Mouse (Mus musculus) kidney, adult 18-20 months (tissue): Measurements from ENCODE around the gene Mfsd2a.
"Not testable (repeated sequence)": the region's sequence is repeated elsewhere in the genome, so short reads cannot be mapped to it uniquely, and the experiment has no call there.

ENCODE experiments used
- DNase-seq: peaks from one replicate; pipeline ENCODE4 v3.0.0; 2021

The Mfsd2a gene

GRCm38 (mm10) chr4:122961100-122961567 lies at the start of gene Mfsd2a:
Gene Mfsd2a (minus strand): TSS chr4:122961188.
- peak; percentile 74 for DNase-seq

GRCm38 (mm10) chr4:123005054-123005966 lies 44.3 kb upstream of the Mfsd2a start:
- no peak for DNase-seq

GRCm38 (mm10) chr4:123000617-123001342 lies 39.8 kb upstream of the Mfsd2a start:
- no peak for DNase-seq

- no peak for DNase-seq
Measured at GRCm38 (mm10) chr4:123000130-123000529, 39.1 kb upstream of the Mfsd2a start.

- no peak for DNase-seq
Measured at GRCm38 (mm10) chr4:122999263-122999691, 38.3 kb upstream of the Mfsd2a start.

DNA sequence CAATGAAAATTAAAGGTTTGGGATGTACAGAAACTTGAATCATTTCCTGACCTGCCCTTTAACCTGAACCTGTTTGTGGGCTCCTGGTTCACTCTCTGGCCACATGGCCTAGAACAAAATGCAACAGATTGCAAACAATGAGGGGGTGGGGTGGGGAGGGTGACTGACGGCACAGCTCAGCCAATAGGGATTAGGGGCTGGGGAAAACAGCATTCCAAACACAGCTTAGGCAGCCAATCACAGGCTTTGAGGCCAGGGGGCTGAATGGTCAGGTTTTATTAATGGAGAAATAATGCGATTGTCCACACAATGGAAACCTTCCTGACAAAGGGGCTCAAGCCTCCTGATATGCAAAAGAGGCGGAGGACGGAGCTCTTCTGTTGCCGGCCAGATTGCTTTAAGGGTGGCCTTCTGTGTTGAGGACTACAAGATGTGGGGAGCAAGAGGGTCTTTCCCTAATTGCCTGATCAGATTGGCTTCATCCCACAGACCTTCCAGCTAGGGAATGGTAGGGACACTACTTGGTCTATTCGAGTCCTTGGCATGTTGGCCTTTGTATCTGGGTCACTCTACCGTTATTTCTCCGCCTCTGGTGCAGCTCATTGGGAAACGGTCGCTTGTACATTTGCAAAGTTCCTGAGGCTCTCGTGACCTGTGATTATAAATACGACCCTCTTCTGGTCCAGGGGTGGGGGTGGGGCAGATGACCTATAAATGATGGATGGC lies 37.7 kb upstream of the Mfsd2a start:
- no peak for DNase-seq

- no peak for DNase-seq
Measured at GRCm38 (mm10) chr4:122996618-122997381, 35.8 kb upstream of the Mfsd2a start.

GRCm38 (mm10) chr4:122996221-122996617 lies 35.2 kb upstream of the Mfsd2a start:
- DNase-seq = peak; percentile 50

- DNase-seq = peak; percentile 88
Measured at GRCm38 (mm10) chr4:122995404-122996220, 34.6 kb upstream of the Mfsd2a start, which contains the start of gene Mycl. Gene Mycl (plus strand): TSS chr4:122995652.

DNA sequence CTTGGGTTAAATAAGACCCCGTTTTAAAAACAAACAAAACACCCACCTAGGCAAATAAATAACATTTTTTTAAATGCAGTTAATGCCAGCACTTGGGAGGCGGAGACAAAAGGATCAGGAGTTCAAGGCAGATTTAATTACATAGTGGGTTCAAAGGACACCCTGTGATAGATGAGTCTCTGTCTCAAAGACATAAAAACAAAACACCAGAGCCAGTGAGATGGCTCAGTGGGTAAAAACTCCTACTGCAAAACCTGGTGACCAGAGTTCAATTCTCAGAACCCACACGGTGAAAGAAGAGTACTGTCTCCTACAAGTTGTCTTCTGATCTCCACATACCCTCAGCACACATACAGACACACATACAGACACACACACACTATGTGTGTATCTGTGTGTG lies 31.3 kb upstream of the Mfsd2a start:
- DNase-seq = no peak

- DNase-seq = no peak
Measured at GRCm38 (mm10) chr4:122991177-122991576, 30.2 kb upstream of the Mfsd2a start.

GRCm38 (mm10) chr4:122988004-122988403 lies 27.0 kb upstream of the Mfsd2a start:
- DNase-seq = not testable (repeated sequence)

GRCm38 (mm10) chr4:122987421-122987820 lies 26.4 kb upstream of the Mfsd2a start:
- DNase-seq = no peak

- peak; percentile 51 for DNase-seq
Measured at GRCm38 (mm10) chr4:122985110-122985509, 24.1 kb upstream of the Mfsd2a start.

GRCm38 (mm10) chr4:122983486-122984261 lies 22.7 kb upstream of the Mfsd2a start:
- DNase-seq = no peak

DNA sequence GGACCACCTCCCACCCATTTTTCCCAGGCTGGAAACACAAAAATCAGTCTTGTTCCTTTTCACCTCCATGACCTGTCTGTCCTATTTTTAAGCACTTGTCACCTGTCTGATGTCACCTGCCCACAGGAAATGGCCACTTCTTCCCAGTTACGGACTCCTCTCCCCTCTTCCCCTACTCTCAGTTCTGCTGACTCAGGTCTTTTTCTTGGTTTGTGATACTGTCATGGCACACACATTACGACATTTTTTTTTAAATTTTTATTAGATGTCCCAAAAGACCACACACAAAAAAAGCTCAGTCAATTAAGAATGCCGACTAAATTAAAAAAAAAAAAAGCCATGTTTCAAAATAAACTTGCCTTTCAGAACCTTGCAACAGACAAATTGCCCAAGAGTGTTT lies 21.5 kb upstream of the Mfsd2a start:
- DNase-seq = no peak

DNA sequence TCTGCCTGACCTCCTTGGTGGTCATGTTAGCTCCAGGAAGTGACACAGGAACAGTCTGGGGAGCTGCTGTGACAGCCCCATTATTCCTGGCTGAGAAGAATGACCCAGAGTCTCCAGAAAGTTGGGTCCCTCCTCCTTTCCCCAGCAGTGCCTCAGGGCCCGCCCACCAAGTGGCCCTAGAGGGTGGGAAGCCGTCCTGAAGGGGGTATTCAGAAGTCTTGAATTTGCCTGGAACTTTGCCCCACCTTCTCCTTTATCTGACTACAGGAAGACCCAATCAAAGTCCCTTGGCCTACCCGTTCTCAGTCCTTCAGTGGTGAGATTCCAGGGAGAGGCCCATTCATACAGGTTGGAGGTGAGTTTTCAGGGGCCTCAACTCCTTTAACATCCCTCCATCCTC lies 20.9 kb upstream of the Mfsd2a start:
- DNase-seq = no peak

GRCm38 (mm10) chr4:122981238-122981637 lies 20.2 kb upstream of the Mfsd2a start:
- DNase-seq = no peak

DNA sequence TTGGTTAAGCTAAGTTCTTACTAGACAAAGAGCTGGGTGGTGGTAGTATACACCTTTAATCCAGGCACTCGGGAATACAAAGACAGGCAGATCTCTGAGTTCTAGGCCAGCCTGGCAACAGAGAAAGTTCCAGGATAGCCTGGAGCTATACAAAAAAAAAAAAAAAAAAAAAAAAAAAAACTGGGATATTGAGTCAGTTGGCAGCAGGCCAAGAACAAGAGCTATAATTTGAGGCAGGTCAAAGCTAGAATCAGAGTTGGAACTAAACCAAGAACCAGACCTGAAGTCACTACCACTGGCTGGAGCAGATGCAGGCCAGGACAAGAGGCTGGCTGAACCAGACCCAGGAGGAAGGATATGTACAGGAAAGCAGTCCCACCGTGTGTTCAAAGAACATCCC lies 19.7 kb upstream of the Mfsd2a start:
- no peak for DNase-seq

DNA sequence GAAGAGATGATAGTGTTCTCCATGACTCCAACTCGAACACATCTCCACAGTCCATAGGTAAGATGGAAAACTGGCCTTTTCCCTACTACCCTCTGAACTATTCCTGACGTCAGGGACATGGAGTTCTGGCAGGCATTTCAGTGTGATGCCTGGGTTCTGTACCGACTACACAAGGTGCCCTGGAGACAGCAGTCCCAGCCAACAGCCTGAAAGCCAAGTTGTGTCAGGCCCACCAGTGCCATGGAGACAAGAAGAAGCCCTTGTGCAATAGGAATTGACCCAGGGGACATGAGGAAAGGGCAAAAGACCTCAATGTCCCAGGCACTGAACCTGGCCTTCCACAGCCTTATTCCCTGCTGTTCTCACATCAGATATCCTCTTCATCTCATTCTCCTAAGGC lies 18.8 kb upstream of the Mfsd2a start:
- DNase-seq = no peak

GRCm38 (mm10) chr4:122978850-122979249 lies 17.9 kb upstream of the Mfsd2a start:
- DNase-seq = no peak
